Mouse (Mus musculus) olfactory bulb, adult 2 months (tissue): ENCODE results near the gene Lime1.

Experiments
- CTCF ChIP-seq: fragments of 200-500 bp; IDR thresholded peaks from 2 replicates; pipeline ENCODE4 v1.5.1; 2012; ENCODE audit warnings: low read depth, mild to moderate bottlenecking, low read length, moderate library complexity; ENCODE audit not compliant: insufficient read depth
- POLR2A ChIP-seq: fragments of 200-500 bp; IDR thresholded peaks from 2 replicates; pipeline ENCODE4 v1.6.1; 2012; ENCODE audit warnings: mild to moderate bottlenecking, low read depth, low read length, moderate library complexity; ENCODE audit not compliant: insufficient read depth

DNA sequence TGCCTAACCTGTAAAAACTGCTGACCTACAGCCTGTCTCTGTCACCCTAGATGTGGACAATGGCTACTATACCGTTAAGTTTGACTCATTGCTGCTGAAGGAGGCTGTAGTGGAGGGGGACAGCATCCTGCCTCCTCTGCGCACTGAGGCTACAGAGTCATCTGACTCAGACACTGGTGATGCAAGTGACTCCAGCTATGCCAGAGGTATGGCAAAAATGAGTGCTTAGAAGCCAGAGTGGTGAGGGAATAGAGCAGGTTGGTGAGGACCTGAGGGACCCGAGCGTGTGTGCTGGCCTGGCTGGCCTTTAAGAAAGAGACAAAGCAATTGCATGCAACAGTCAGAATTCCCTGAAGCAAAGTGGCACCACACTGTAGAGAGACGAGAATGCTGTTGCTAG lies 1.2 kb upstream of the Lime1 start:
- TF ChIP-seq CTCF (no peak), POLR2A (no peak)
